Mouse (Mus musculus) lung, embryonic 16.5 days (tissue): Measurements from ENCODE around the gene Tex261. TPM values are rescaled to one million over a fixed set of nuclear protein-coding genes. Genes with fewer than 3 reads are reported as not detected.
A peak's percentile ranks its signal among the peaks of the same experiment; 100 is the strongest.

ENCODE experiments used
- ATAC-seq: fragments of 200-750 bp; cut with Nextera tagmentation; 2 replicates; pipeline ENCODE4 v1.8.0; 2017; ENCODE audit warnings: low read depth, mild to moderate bottlenecking, moderate library complexity
- H3K27ac ChIP-seq: fragments of 300-500 bp; sonication (generic); 2 replicates; pipeline ENCODE4 v1.5.1; 2014; ENCODE audit warnings: mild to moderate bottlenecking, control low read depth, low read length
- H3K27me3 ChIP-seq: fragments of 300-500 bp; sonication (generic); 2 replicates; pipeline ENCODE4 v1.6.1; 2014; ENCODE audit warnings: low read depth, low read length, mixed read lengths; ENCODE audit not compliant: control insufficient read depth, insufficient read depth
- H3K36me3 ChIP-seq: fragments of 300-500 bp; sonication (generic); 2 replicates; pipeline ENCODE4 v1.6.1; 2014; ENCODE audit warnings: low read length; ENCODE audit not compliant: control insufficient read depth, insufficient read depth
- H3K4me1 ChIP-seq: fragments of 300-500 bp; sonication (generic); replicated peaks from 2 replicates; pipeline ENCODE4 v1.6.1; 2014; ENCODE audit warnings: low read length, mixed read lengths; ENCODE audit not compliant: control insufficient read depth, insufficient read depth
- H3K4me2 ChIP-seq: fragments of 300-500 bp; sonication (generic); 2 replicates; pipeline ENCODE4 v1.6.1; 2014; ENCODE audit warnings: low read depth, low read length, control low read depth
- H3K4me3 ChIP-seq: fragments of 300-500 bp; sonication (generic); 2 replicates; pipeline ENCODE4 v1.5.1; 2014; ENCODE audit warnings: mild to moderate bottlenecking, low read length, control low read depth
- H3K9ac ChIP-seq: fragments of 300-500 bp; sonication (generic); 2 replicates; pipeline ENCODE4 v1.6.1; 2014; ENCODE audit warnings: low read length, control low read depth
- H3K9me3 ChIP-seq: fragments of 300-500 bp; sonication (generic); 2 replicates; pipeline ENCODE4 v1.6.1; 2016; ENCODE audit warnings: low read length; ENCODE audit not compliant: control insufficient read depth
- WGBS: fragments of 180-500 bp; shearing (Covaris S2); extraction: QIAGEN DNeasy Blood & Tissue Kit; methylation state at CpG from one replicate; pipeline ENCODE4 v1.1.7; 2014; 5-methylcytosine and 5-hydroxymethylcytosine counted together
- polyA plus RNA-seq: library from polyadenylated mRNA; unstranded; fragments of >200 nt; fragmentation: Nextera tagmentation; extraction: Ambion mirVana; gene quantifications from 2 replicates; pipeline ENCODE4 v1.2.1, GENCODE M21; 2015

Tex261 gene
- polyA plus RNA-seq, 1 experiment from 2014 or later, result 105 TPM

- 45% methylated on average over 5 of the region's 5 CpGs for WGBS
These were observed 7.1 kb downstream of the Tex261 start for GRCm38 (mm10) chr6:83768485-83768884.

GRCm38 (mm10) chr6:83766982-83767381, 8.6 kb downstream of the Tex261 start:
- H3K4me3 ChIP-seq, result no peak overlapping the region
- H3K9ac ChIP-seq, result no peak overlapping the region
- H3K4me1 ChIP-seq, result peaks cover 15% of the 10 kb centered on the region
- H3K36me3 ChIP-seq, result peaks cover 7% of the 10 kb centered on the region; the same call in 1 of the 2 replicates
- ATAC-seq, result no peak
- WGBS, result 77% methylated on average over 3 of the region's 3 CpGs
- H3K27me3 ChIP-seq, result peaks cover 12% of the 10 kb centered on the region
- no peaks in the 10 kb centered on the region for H3K9me3 ChIP-seq
- no peak overlapping the region for H3K4me2 ChIP-seq
- H3K27ac ChIP-seq, result no peak overlapping the region

More at GRCm38 (mm10) chr6:83768485-83768884, 7.1 kb downstream of the Tex261 start:
- H3K36me3 ChIP-seq, result peaks cover 16% of the 10 kb centered on the region
- no peaks in the 10 kb centered on the region for H3K9me3 ChIP-seq
- peaks cover 4% of the 10 kb centered on the region for H3K27me3 ChIP-seq
- ATAC-seq, result 0 out of 2 replicates have a peak, but pooled peaks have one; percentile 23
- H3K4me3 ChIP-seq, result no peak overlapping the region
- no peak overlapping the region for H3K27ac ChIP-seq
- no peak overlapping the region for H3K9ac ChIP-seq
- H3K4me1 ChIP-seq, result 0 out of 2 replicates have a peak, but pooled peaks cover 7% of the 10 kb centered on the region
- H3K4me2 ChIP-seq, result no peak overlapping the region

- peaks cover 38% of the 10 kb centered on the region for H3K27me3 ChIP-seq
- WGBS, result 3% methylated on average over 35 of the region's 35 CpGs
- H3K9me3 ChIP-seq, result no peaks in the 10 kb centered on the region
- no peak overlapping the region for H3K27ac ChIP-seq
- H3K9ac ChIP-seq, result peak overlapping the region; percentile 59
- H3K36me3 ChIP-seq, result no peaks in the 10 kb centered on the region
- peaks cover 8% of the 10 kb centered on the region for H3K4me1 ChIP-seq
- peak; percentile 74 for ATAC-seq
- peak overlapping the region; percentile 42 for H3K4me3 ChIP-seq
- H3K4me2 ChIP-seq, result peak overlapping the region; percentile 59
These were observed 12.7 kb downstream of the Tex261 start for GRCm38 (mm10) chr6:83762880-83763431.

DNA sequence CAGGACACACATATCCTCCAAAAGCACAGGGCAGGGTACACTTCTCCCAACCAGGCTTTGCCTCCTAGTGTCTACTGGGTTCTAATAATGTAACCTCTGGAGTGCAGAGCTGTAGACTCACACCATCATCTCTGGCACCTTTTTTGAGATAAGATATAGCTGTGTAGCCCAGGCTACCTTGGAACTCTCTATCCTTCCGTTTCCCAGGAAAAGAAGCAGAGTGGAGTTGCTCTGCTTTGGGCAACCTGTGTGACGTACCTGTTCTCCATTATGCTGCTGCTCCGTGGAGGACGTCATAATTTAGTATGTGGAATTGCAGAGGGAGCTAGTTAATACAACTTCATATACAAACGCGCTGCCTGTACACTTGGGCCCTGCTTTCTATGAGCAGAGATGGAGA, 13.3 kb downstream of the Tex261 start, which contains the start of gene Ankrd53:
Ankrd53 (plus strand) TSS at position 301 of the 400 bp plus-strand sequence.
- 27% methylated on average over 6 of the region's 6 CpGs for WGBS
- H3K27ac ChIP-seq, result no peak within 1 kb of the TSS
- peak within 1 kb of the TSS; percentile 42 for H3K4me3 ChIP-seq
- no peaks in the 10 kb centered on the region for H3K9me3 ChIP-seq
- H3K9ac ChIP-seq, result peak within 1 kb of the TSS; percentile 59
- H3K4me1 ChIP-seq, result peaks cover 8% of the 10 kb centered on the region
- H3K36me3 ChIP-seq, result no peaks in the 10 kb centered on the region
- H3K27me3 ChIP-seq, result peaks cover 43% of the 10 kb centered on the region
- no peak for ATAC-seq
- peak within 1 kb of the TSS; percentile 59 for H3K4me2 ChIP-seq

- H3K36me3 ChIP-seq, result no peaks in the 10 kb centered on the region
- no peak for ATAC-seq
- peaks cover 36% of the 10 kb centered on the region for H3K27me3 ChIP-seq
- WGBS, result 61% methylated on average over 9 of the region's 9 CpGs
- H3K9ac ChIP-seq, result no peak overlapping the region
- no peaks in the 10 kb centered on the region; the same call in 1 of the 2 replicates for H3K4me1 ChIP-seq
- H3K27ac ChIP-seq, result no peak overlapping the region
- no peak overlapping the region for H3K4me2 ChIP-seq
- no peak overlapping the region for H3K4me3 ChIP-seq
- H3K9me3 ChIP-seq, result no peaks in the 10 kb centered on the region
These were observed 19.6 kb downstream of the Tex261 start for GRCm38 (mm10) chr6:83756051-83756450.

GRCm38 (mm10) chr6:83750171-83750684, 25.4 kb downstream of the Tex261 start:
- Histone ChIP-seq H3K27ac (no peak overlapping the region), H3K4me2 (no peak overlapping the region), H3K36me3 (no peaks in the 10 kb centered on the region), H3K27me3 (peaks cover 8% of the 10 kb centered on the region), H3K4me3 (no peak overlapping the region), H3K4me1 (no peaks in the 10 kb centered on the region), H3K9me3 (no peaks in the 10 kb centered on the region), H3K9ac (0 out of 2 replicates have a peak overlapping the region, but pooled peaks have one; percentile 12)
- WGBS, result 9% methylated on average over 11 of the region's 11 CpGs
- ATAC-seq, result 0 out of 2 replicates have a peak, but pooled peaks have one; percentile 39

DNA sequence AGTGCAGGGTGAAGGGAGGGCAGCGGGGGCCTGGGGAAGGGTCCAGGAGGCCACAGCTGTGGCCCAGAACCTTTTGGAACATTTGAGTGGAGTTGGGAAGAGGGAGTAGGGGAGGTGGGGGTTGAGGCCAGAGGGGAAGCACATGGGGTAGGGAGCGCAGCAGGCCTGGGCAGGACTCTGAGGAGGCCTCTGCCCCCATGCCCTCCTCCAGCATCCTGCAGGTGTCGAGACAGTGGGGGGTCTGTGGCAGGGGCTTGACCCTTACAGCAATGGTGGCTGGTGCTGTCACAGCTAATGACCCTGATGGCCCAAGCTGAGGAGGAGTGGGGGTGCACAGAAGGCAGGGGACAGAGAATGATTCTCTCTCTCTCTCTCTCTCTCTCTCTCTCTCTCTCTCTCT, 26.3 kb downstream of the Tex261 start:
- no peaks in the 10 kb centered on the region for H3K36me3 ChIP-seq
- peaks cover 8% of the 10 kb centered on the region for H3K27me3 ChIP-seq
- 52% methylated on average over 3 of the region's 3 CpGs for WGBS
- no peak overlapping the region for H3K4me2 ChIP-seq
- no peak overlapping the region for H3K9ac ChIP-seq
- H3K4me1 ChIP-seq, result no peaks in the 10 kb centered on the region; the same call in 1 of the 2 replicates
- H3K27ac ChIP-seq, result no peak overlapping the region
- H3K9me3 ChIP-seq, result no peaks in the 10 kb centered on the region
- ATAC-seq, result no peak
- no peak overlapping the region for H3K4me3 ChIP-seq

DNA sequence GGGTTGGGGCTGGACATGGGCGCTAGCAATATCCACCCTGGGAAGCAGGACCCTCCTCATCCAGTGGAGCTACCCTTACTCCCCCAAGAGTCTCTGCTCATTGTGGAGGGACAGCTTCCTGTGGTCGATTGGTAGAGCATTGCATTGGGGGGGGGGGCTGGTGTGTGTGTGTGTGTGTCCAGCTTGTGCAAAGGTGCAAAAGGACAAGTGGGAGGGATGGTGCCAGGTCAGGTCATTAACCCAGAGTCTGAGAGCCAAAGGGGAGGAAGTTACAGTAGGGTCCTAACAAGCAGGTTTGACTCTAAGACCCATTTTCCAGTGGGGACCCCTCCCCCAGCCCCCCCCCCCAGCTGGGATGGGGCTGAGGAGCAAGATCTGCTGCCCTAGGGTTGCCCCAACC, 30.1 kb downstream of the Tex261 start:
- peaks cover 4% of the 10 kb centered on the region for H3K27me3 ChIP-seq
- no peak overlapping the region for H3K9ac ChIP-seq
- ATAC-seq, result no peak
- H3K4me2 ChIP-seq, result no peak overlapping the region
- H3K4me3 ChIP-seq, result no peak overlapping the region
- 50% methylated on average over 2 of the region's 2 CpGs for WGBS
- no peaks in the 10 kb centered on the region for H3K36me3 ChIP-seq
- H3K9me3 ChIP-seq, result 0 out of 2 replicates have a peak, but pooled peaks cover 3% of the 10 kb centered on the region
- H3K27ac ChIP-seq, result no peak overlapping the region
- no peaks in the 10 kb centered on the region; the same call in 1 of the 2 replicates for H3K4me1 ChIP-seq

GRCm38 (mm10) chr6:83744557-83744956, 31.1 kb downstream of the Tex261 start:
- 35% methylated on average over 5 of the region's 5 CpGs for WGBS
- Histone ChIP-seq H3K27ac (peak overlapping the region; percentile 51; the same call in 1 of the 2 replicates), H3K9ac (no peak overlapping the region), H3K4me2 (no peak overlapping the region), H3K4me1 (no peaks in the 10 kb centered on the region; the same call in 1 of the 2 replicates), H3K9me3 (0 out of 2 replicates have a peak, but pooled peaks cover 3% of the 10 kb centered on the region), H3K27me3 (peaks cover 4% of the 10 kb centered on the region), H3K4me3 (no peak overlapping the region), H3K36me3 (no peaks in the 10 kb centered on the region)
- ATAC-seq, result peak; percentile 72
